Mouse (Mus musculus) heart, adult 2 months (tissue): ENCODE results near the gene Zfp689.

Experiments used
- CTCF ChIP-seq: fragments of 200-600 bp; IDR thresholded peaks from 2 replicates; pipeline ENCODE4 v1.8.1; 2022; ENCODE audit warnings: antibody characterized with exemption, mild to moderate bottlenecking, moderate library complexity
- EP300 ChIP-seq: fragments of 200-500 bp; IDR thresholded peaks from 2 replicates; pipeline ENCODE4 v1.6.1; 2011; ENCODE audit warnings: low read depth, low read length, control low read depth; ENCODE audit not compliant: insufficient read depth

- TF ChIP-seq CTCF (no peak), EP300 (no peak)
These were observed 23.1 kb upstream of the Zfp689 start for GRCm38 (mm10) chr7:127472060-127472459.
